Comparison of ENCODE assay signal across 12 mouse cellular contexts in the genomic region with DNA sequence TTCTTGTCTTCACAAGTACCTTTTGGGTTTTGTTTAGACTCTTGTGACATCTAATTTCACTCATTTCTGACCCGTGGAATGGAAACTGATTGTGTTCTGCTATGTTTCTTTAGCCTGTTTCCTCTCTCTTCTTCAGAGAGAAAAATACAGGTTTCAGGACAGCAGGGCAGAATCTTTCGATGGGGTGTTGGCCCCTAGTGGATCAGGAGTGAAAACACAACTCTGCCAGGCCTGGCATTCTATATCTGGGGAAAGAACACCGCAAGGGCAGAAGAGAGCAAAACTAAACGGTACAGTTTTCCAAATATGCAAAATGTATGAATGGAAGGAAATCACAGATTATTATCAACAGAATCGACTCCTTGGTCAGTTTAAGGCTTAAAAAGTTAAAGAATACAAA. TPM values are rescaled to one million over a fixed set of nuclear protein-coding genes. Genes with fewer than 3 reads are reported as not detected.
DNase-seq lines count a peak whose midpoint lies in the region; ATAC-seq and TF ChIP-seq lines count a peak whose summit lies in the region.
"Had no signal": no experiment of that assay in that cellular context is flagged by ENCODE, and none has a peak within 500 bp of the region (broad histone marks: within the 10 kb centered on the region; RNA-seq: fewer than 3 reads in every experiment).

No protein-coding gene starts in this region.

- H3K4me2 ChIP-seq in kidney, postnatal 0 days (ENCODE audit: low read length), result no peak overlapping the region
- H3K4me2 ChIP-seq: embryonic facial prominence, embryonic 15.5 days had no signal

- no peaks in the 10 kb centered on the region for H3K27me3 ChIP-seq in kidney, postnatal 0 days (ENCODE audit: insufficient read depth, low read length)
- H3K27me3 ChIP-seq: embryonic facial prominence, embryonic 15.5 days had no signal

- no peak for ATAC-seq in kidney, postnatal 0 days (replicated peaks; ENCODE audit: low FRiP score, low read depth)

- H3K9ac ChIP-seq in kidney, postnatal 0 days (ENCODE audit: low read depth, low read length), result no peak overlapping the region
- H3K9ac ChIP-seq: embryonic facial prominence, embryonic 15.5 days had no signal

- H3K4me1 ChIP-seq in kidney, postnatal 0 days (replicated peaks; ENCODE audit: insufficient read depth, low read length), result no peaks in the 10 kb centered on the region
- H3K4me1 ChIP-seq: embryonic facial prominence, embryonic 15.5 days had no signal

- no peak overlapping the region for H3K27ac ChIP-seq in kidney, postnatal 0 days
- H3K27ac ChIP-seq: embryonic facial prominence, embryonic 15.5 days had no signal

- no peaks in the 10 kb centered on the region for H3K9me3 ChIP-seq in kidney, postnatal 0 days (replicated peaks; ENCODE audit: low read length)
- H3K9me3 ChIP-seq: embryonic facial prominence, embryonic 15.5 days had no signal

- peak; percentile 29 for DNase-seq in adrenal gland, adult 2 months
- no peak for DNase-seq in adrenal gland, postnatal 25 days
- peak; percentile 42 for DNase-seq in kidney, postnatal 0 days (ENCODE audit: low spot score)
- DNase-seq in kidney, adult 11 months, result no peak
- peak; percentile 10 for DNase-seq in MN1 (ENCODE audit: low spot score)
- peak; percentile 20 to 29 for DNase-seq in kidney, postnatal 36 days
- no peak for DNase-seq in spleen, postnatal 10 days (ENCODE audit: low spot score in 2 of 2)
- DNase-seq in thymus, postnatal 25 days, result no peak

- 20% methylated on average over 5 of the region's 5 CpGs for WGBS in kidney, postnatal 0 days

- peak; percentile 69 for TF ChIP-seq CTCF in kidney, postnatal 0 days (IDR thresholded peaks at IDR 0.05; ENCODE audit: low read depth)

- H3K36me3 ChIP-seq in kidney, postnatal 0 days (ENCODE audit: insufficient read depth, low read length), result no peaks in the 10 kb centered on the region
- H3K36me3 ChIP-seq: embryonic facial prominence, embryonic 15.5 days had no signal

- H3K4me3 ChIP-seq in kidney, postnatal 0 days (replicated peaks; ENCODE audit: low read depth, low read length), result no peak overlapping the region
- H3K4me3 ChIP-seq: embryonic facial prominence, embryonic 15.5 days had no signal

RNA-seq across cellular contexts. Expression of a gene that starts 12.8 kb away (rescaled TPM):
- 1 to 10 TPM; 1.1 to 1.2 TPM for total RNA-seq in adrenal gland, adult 2 months (2021)
- 0.03 and 0.12 TPM in 2 replicates for polyA plus RNA-seq in adrenal gland, adult 2 months (2012; rRNA removed)
- total RNA-seq in adrenal gland, postnatal 25 days (2021), result 3.2 and 5.9 TPM in 2 replicates
- 25.5 and 32.8 TPM in 2 replicates for polyA plus RNA-seq in kidney, postnatal 0 days (2015; fragmentation: Nextera tagmentation; extraction: Ambion mirVana)

RNA-seq across cellular contexts. Expression of a gene that starts 52.6 kb away (rescaled TPM):
- not detected for total RNA-seq in adrenal gland, adult 2 months (2021)
- polyA plus RNA-seq in adrenal gland, adult 2 months (2012; rRNA removed), result not detected in 2 replicates
- not detected in 2 replicates for total RNA-seq in adrenal gland, postnatal 25 days (2021)
- not detected in 2 replicates for polyA plus RNA-seq in kidney, postnatal 0 days (2015; fragmentation: Nextera tagmentation; extraction: Ambion mirVana)
- total RNA-seq: left cerebral cortex, postnatal 10 days had no signal
- polyA plus RNA-seq: C2C12; neural tube, embryonic 14.5 days had no signal

Comparison
In these comparisons a context has a peak if more than half of its experiments do, and no peak if none do; other contexts are left out.
1. DNase-seq: peak in adrenal gland, adult 2 months (single experiment), kidney, postnatal 0 days (single experiment), MN1 (single experiment) and kidney, postnatal 36 days (2 of 2); none in adrenal gland, postnatal 25 days (single experiment), kidney, adult 11 months (single experiment), spleen, postnatal 10 days (0 of 2) and thymus, postnatal 25 days (single experiment).